Mouse (Mus musculus): Measurements from ENCODE around the gene Olfr6. TPM values are rescaled to one million over a fixed set of nuclear protein-coding genes. Genes with fewer than 3 reads are reported as not detected.

The Olfr6 gene
- polyA plus RNA-seq (2014; fragmentation: Illumina TruSeq; extraction: RNeasy Lipid Tissue Mini Kit (QIAGEN cat#74804); ENCODE audit: low read depth, low replicate concordance) = not detected

DNA sequence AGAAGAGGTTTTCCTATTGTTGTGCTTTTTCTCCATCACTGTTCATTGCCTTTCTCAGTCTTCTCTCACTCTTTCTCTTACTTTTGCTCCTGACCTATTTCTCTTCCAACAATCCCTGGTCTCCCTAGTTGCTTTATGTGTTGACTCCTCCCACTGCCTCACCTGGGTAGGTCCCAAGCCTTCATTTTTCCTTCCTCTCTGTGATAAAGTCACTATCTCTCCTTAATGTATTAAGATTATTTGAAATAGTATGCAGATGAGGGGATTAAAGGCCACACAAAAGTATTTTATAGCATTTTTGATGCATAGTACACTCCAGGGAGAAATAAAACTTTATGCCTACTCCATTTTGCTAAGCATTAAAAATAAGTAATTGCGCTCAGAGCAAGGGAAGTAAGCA is at the start of gene Olfr6:
Gene Olfr6 (minus strand): TSS at position 101 of the 400 bp plus-strand sequence.

DNA sequence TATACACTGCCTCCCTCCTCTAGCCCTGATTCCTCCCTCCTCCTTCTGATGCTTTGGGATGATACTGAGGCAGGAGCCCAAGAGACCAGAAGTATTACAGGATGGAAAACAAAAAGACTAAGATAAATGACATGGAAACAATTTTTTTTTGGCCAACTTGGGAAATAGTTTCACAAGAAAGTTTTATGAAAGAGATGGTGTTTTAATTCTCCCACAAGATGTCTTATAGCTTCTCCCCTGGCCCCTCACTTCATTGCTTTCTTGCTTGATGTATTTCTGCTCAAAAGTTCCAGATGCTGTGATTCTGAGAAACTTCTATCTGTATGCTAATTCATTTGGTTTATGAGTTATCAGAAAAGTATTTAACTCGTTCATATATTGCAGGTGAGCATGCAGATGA is 42.2 kb upstream of the Olfr6 start, which contains the start of gene Olfr2:
Gene Olfr2 (minus strand): TSS at position 101 of the 400 bp plus-strand sequence.

GRCm38 (mm10) chr7:106975353-106975752 is 11.6 kb upstream of the Olfr6 start, which contains the start of gene Olfr711:
Gene Olfr711 (minus strand): TSS chr7:106975453.

GRCm38 (mm10) chr7:106948212-106948611 is 15.5 kb downstream of the Olfr6 start, which contains the start of gene Olfr710:
Gene Olfr710 (minus strand): TSS chr7:106948312.

DNA sequence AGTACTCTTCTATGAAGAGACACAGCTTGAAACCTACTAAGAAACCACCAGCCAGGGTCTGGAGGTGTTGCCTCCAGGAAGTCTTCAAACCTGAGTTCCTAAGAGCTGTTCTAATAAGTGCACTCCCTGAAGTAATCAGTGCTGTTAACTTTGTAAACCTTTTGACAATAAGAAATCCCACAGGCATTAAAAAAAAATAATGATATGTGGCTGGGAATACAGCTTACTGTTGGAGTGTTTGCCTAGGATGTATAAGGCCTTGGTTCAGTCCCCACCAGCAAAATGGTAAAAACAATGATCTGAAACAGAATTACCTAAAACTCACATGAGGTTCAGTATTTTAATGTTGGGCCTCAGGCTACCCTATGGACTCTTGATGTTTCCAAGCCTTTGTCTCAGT is 31.6 kb downstream of the Olfr6 start, which contains the start of gene Olfr709-ps1:
Gene Olfr709-ps1 (minus strand): TSS at position 101 of the 400 bp plus-strand sequence.

DNA sequence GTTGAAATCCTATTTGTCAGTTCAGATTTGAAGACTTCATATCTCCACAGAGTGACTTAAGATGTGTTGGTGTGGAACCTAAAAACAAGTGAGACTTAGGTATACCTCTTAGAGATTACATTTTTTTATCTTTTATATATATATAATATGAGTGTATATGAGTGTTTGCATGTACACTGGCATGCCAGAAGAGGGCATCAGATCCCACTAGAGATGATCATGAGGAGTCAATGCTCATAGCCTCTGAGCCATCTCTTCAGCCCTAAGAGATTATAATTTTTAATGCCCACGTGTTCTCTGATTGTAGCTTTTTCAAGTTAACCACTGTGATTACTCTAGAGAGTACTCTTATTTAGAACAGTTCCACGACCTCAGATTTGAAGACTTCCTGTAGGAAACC is 56.1 kb downstream of the Olfr6 start, which contains the start of gene Olfr1532-ps1:
Gene Olfr1532-ps1 (plus strand): TSS at position 326 of the 400 bp plus-strand sequence.

Other genes with a start within 250 kb of the Olfr6 start
- not detected for gene Olfr695, start 247.5 kb downstream of the Olfr6 start, polyA plus RNA-seq (2014; fragmentation: Illumina TruSeq; extraction: RNeasy Lipid Tissue Mini Kit (QIAGEN cat#74804); ENCODE audit: low read depth, low replicate concordance)
- not detected for gene Olfr697, start 221.5 kb downstream of the Olfr6 start, polyA plus RNA-seq (2014; fragmentation: Illumina TruSeq; extraction: RNeasy Lipid Tissue Mini Kit (QIAGEN cat#74804); ENCODE audit: low read depth, low replicate concordance)
- not detected for gene Olfr698, start 208.5 kb downstream of the Olfr6 start, polyA plus RNA-seq (2014; fragmentation: Illumina TruSeq; extraction: RNeasy Lipid Tissue Mini Kit (QIAGEN cat#74804); ENCODE audit: low read depth, low replicate concordance)
- gene Olfr699, start 170.7 kb downstream of the Olfr6 start, polyA plus RNA-seq (2014; fragmentation: Illumina TruSeq; extraction: RNeasy Lipid Tissue Mini Kit (QIAGEN cat#74804); ENCODE audit: low read depth, low replicate concordance) = not detected
- not detected for gene Olfr700, start 155.1 kb downstream of the Olfr6 start, polyA plus RNA-seq (2014; fragmentation: Illumina TruSeq; extraction: RNeasy Lipid Tissue Mini Kit (QIAGEN cat#74804); ENCODE audit: low read depth, low replicate concordance)
- gene Olfr701, start 149.8 kb downstream of the Olfr6 start, polyA plus RNA-seq (2014; fragmentation: Illumina TruSeq; extraction: RNeasy Lipid Tissue Mini Kit (QIAGEN cat#74804); ENCODE audit: low read depth, low replicate concordance) = not detected
- not detected for gene Olfr702, start 130.0 kb downstream of the Olfr6 start, polyA plus RNA-seq (2014; fragmentation: Illumina TruSeq; extraction: RNeasy Lipid Tissue Mini Kit (QIAGEN cat#74804); ENCODE audit: low read depth, low replicate concordance)
- not detected for gene Olfr703, start 120.6 kb downstream of the Olfr6 start, polyA plus RNA-seq (2014; fragmentation: Illumina TruSeq; extraction: RNeasy Lipid Tissue Mini Kit (QIAGEN cat#74804); ENCODE audit: low read depth, low replicate concordance)
- gene Olfr704, start 100.8 kb downstream of the Olfr6 start, polyA plus RNA-seq (2014; fragmentation: Illumina TruSeq; extraction: RNeasy Lipid Tissue Mini Kit (QIAGEN cat#74804); ENCODE audit: low read depth, low replicate concordance) = not detected
- not detected for gene Olfr705, start 87.0 kb downstream of the Olfr6 start, polyA plus RNA-seq (2014; fragmentation: Illumina TruSeq; extraction: RNeasy Lipid Tissue Mini Kit (QIAGEN cat#74804); ENCODE audit: low read depth, low replicate concordance)
- gene Olfr706, start 75.8 kb downstream of the Olfr6 start, polyA plus RNA-seq (2014; fragmentation: Illumina TruSeq; extraction: RNeasy Lipid Tissue Mini Kit (QIAGEN cat#74804); ENCODE audit: low read depth, low replicate concordance) = not detected
- gene Olfr707, start 62.7 kb downstream of the Olfr6 start, polyA plus RNA-seq (2014; fragmentation: Illumina TruSeq; extraction: RNeasy Lipid Tissue Mini Kit (QIAGEN cat#74804); ENCODE audit: low read depth, low replicate concordance) = not detected
- not detected for gene Olfr1532-ps1, start 55.9 kb downstream of the Olfr6 start, polyA plus RNA-seq (2014; fragmentation: Illumina TruSeq; extraction: RNeasy Lipid Tissue Mini Kit (QIAGEN cat#74804); ENCODE audit: low read depth, low replicate concordance)
- not detected for gene Olfr709-ps1, start 31.7 kb downstream of the Olfr6 start, polyA plus RNA-seq (2014; fragmentation: Illumina TruSeq; extraction: RNeasy Lipid Tissue Mini Kit (QIAGEN cat#74804); ENCODE audit: low read depth, low replicate concordance)
- gene Olfr710, start 15.6 kb downstream of the Olfr6 start, polyA plus RNA-seq (2014; fragmentation: Illumina TruSeq; extraction: RNeasy Lipid Tissue Mini Kit (QIAGEN cat#74804); ENCODE audit: low read depth, low replicate concordance) = not detected
- not detected for gene Olfr711, start 11.5 kb upstream of the Olfr6 start, polyA plus RNA-seq (2014; fragmentation: Illumina TruSeq; extraction: RNeasy Lipid Tissue Mini Kit (QIAGEN cat#74804); ENCODE audit: low read depth, low replicate concordance)
- not detected for gene Olfr2, start 42.1 kb upstream of the Olfr6 start, polyA plus RNA-seq (2014; fragmentation: Illumina TruSeq; extraction: RNeasy Lipid Tissue Mini Kit (QIAGEN cat#74804); ENCODE audit: low read depth, low replicate concordance)
- gene Olfr713, start 67.2 kb upstream of the Olfr6 start, polyA plus RNA-seq (2014; fragmentation: Illumina TruSeq; extraction: RNeasy Lipid Tissue Mini Kit (QIAGEN cat#74804); ENCODE audit: low read depth, low replicate concordance) = not detected
- gene Olfr714, start 107.0 kb upstream of the Olfr6 start, polyA plus RNA-seq (2014; fragmentation: Illumina TruSeq; extraction: RNeasy Lipid Tissue Mini Kit (QIAGEN cat#74804); ENCODE audit: low read depth, low replicate concordance) = not detected
- gene Olfr17, start 129.3 kb upstream of the Olfr6 start, polyA plus RNA-seq (2014; fragmentation: Illumina TruSeq; extraction: RNeasy Lipid Tissue Mini Kit (QIAGEN cat#74804); ENCODE audit: low read depth, low replicate concordance) = not detected
- gene Olfr715b, start 146.4 kb upstream of the Olfr6 start, polyA plus RNA-seq (2014; fragmentation: Illumina TruSeq; extraction: RNeasy Lipid Tissue Mini Kit (QIAGEN cat#74804); ENCODE audit: low read depth, low replicate concordance) = not detected
- not detected for gene Olfr715, start 167.1 kb upstream of the Olfr6 start, polyA plus RNA-seq (2014; fragmentation: Illumina TruSeq; extraction: RNeasy Lipid Tissue Mini Kit (QIAGEN cat#74804); ENCODE audit: low read depth, low replicate concordance)
- not detected for gene Olfr716, start 174.4 kb upstream of the Olfr6 start, polyA plus RNA-seq (2014; fragmentation: Illumina TruSeq; extraction: RNeasy Lipid Tissue Mini Kit (QIAGEN cat#74804); ENCODE audit: low read depth, low replicate concordance)
- not detected for gene Nlrp14, start 203.1 kb upstream of the Olfr6 start, polyA plus RNA-seq (2014; fragmentation: Illumina TruSeq; extraction: RNeasy Lipid Tissue Mini Kit (QIAGEN cat#74804); ENCODE audit: low read depth, low replicate concordance)
- not detected for gene Rbmxl2, start 245.5 kb upstream of the Olfr6 start, polyA plus RNA-seq (2014; fragmentation: Illumina TruSeq; extraction: RNeasy Lipid Tissue Mini Kit (QIAGEN cat#74804); ENCODE audit: low read depth, low replicate concordance)

Measured in heart, adult 10 weeks (tissue).